Mouse (Mus musculus) lung, postnatal 0 days (tissue): Measurements from ENCODE around the gene 2410004P03Rik.

ENCODE experiments used
- CTCF ChIP-seq: IDR thresholded peaks from 2 replicates; pipeline ENCODE4 v1.5.1; 2016; ENCODE audit warnings: antibody characterized with exemption, mild to moderate bottlenecking
- EP300 ChIP-seq: IDR thresholded peaks from 2 replicates; pipeline ENCODE4 v1.6.1; 2016; ENCODE audit warnings: antibody characterized with exemption, mild to moderate bottlenecking, control low read depth

DNA sequence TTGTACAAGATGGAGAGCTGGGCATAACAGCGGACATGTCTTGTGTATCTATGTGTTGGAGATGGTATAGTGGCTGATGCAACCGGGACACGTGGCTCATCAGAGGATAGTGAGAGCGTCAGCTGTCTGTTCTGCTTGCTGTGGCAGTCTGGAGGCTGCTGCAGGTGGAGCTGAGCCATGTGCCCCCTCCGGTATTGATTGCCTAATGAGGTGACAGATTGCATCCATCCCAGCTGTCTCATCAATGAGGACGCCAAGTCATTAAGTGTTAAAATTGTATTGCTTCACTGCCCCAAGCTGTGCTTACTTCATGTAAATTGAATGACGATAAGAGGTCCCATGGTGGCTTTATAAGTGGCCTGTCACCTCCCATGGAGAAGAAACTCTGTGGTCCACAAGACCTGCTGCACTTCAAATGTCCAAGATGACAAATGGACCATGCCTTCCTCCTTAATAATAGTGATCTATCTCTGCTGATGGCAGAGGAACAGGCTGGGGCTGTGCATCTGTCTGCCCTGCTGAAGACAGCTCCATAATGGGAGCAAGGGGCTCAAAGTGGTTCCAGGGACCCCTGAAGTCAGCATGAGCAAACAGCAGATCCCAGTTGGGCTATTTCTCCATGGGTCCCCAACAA lies 37.6 kb upstream of the 2410004P03Rik start:
- TF ChIP-seq CTCF (no peak), EP300 (no peak)
